Mouse (Mus musculus) lung, postnatal 0 days (tissue): ENCODE results near the gene Fam234a. TPM values are rescaled to one million over a fixed set of nuclear protein-coding genes. Genes with fewer than 3 reads are reported as not detected.

Source experiments
- ATAC-seq: fragments of 200-750 bp; cut with Nextera tagmentation; 2 replicates; pipeline ENCODE4 v1.8.0; 2017; ENCODE audit warnings: moderate library complexity
- DNase-seq: peaks from one replicate; pipeline ENCODE4 v3.0.0-alpha.2; 2016; ENCODE audit warnings: low spot score
- H3K27ac ChIP-seq: fragments of 300-500 bp; sonication (generic); 2 replicates; pipeline ENCODE4 v1.5.1; 2014; ENCODE audit warnings: antibody characterized with exemption, mild to moderate bottlenecking, low read length, mixed read lengths
- H3K27me3 ChIP-seq: fragments of 300-500 bp; sonication (generic); replicated peaks from 2 replicates; pipeline ENCODE4 v1.6.1; 2014; ENCODE audit warnings: low read length, mixed read lengths; ENCODE audit not compliant: insufficient read depth
- H3K36me3 ChIP-seq: fragments of 300-500 bp; sonication (generic); 2 replicates; pipeline ENCODE4 v1.6.1; 2014; ENCODE audit warnings: low read length, mixed read lengths; ENCODE audit not compliant: insufficient read depth
- H3K4me1 ChIP-seq: fragments of 300-500 bp; sonication (generic); 2 replicates; pipeline ENCODE4 v1.6.1; 2014; ENCODE audit warnings: antibody characterized with exemption, low read depth, low read length, mixed read lengths; ENCODE audit not compliant: insufficient read depth
- H3K4me2 ChIP-seq: fragments of 300-500 bp; sonication (generic); replicated peaks from 2 replicates; pipeline ENCODE4 v1.6.1; 2014; ENCODE audit warnings: low read depth, mild to moderate bottlenecking, low read length, moderate library complexity, mixed read lengths
- H3K4me3 ChIP-seq: fragments of 300-500 bp; sonication (generic); 2 replicates; pipeline ENCODE4 v1.5.1; 2014; ENCODE audit warnings: low read depth, low read length
- H3K9ac ChIP-seq: fragments of 300-500 bp; sonication (generic); replicated peaks from 2 replicates; pipeline ENCODE4 v1.6.1; 2014; ENCODE audit warnings: low read depth, mild to moderate bottlenecking
- H3K9me3 ChIP-seq: fragments of 300-500 bp; sonication (generic); 2 replicates; pipeline ENCODE4 v1.6.1; 2016; ENCODE audit warnings: low read length, mixed read lengths
- CTCF ChIP-seq: IDR thresholded peaks from 2 replicates; pipeline ENCODE4 v1.5.1; 2016; ENCODE audit warnings: antibody characterized with exemption, mild to moderate bottlenecking
- EP300 ChIP-seq: IDR thresholded peaks from 2 replicates; pipeline ENCODE4 v1.6.1; 2016; ENCODE audit warnings: antibody characterized with exemption, mild to moderate bottlenecking, control low read depth
- WGBS: fragments of 180-500 bp; shearing (Covaris S2); extraction: QIAGEN DNeasy Blood & Tissue Kit; methylation state at CpG from one replicate; pipeline ENCODE4 v1.1.7; 2014; 5-methylcytosine and 5-hydroxymethylcytosine counted together
- polyA plus RNA-seq: library from polyadenylated mRNA; unstranded; fragments of >200 nt; fragmentation: Nextera tagmentation; extraction: Ambion mirVana; gene quantifications from 2 replicates; pipeline ENCODE4 v1.2.1, GENCODE M21; 2015

The Fam234a gene
- polyA plus RNA-seq, 1 experiment from 2014 or later = 71.2 TPM

DNA sequence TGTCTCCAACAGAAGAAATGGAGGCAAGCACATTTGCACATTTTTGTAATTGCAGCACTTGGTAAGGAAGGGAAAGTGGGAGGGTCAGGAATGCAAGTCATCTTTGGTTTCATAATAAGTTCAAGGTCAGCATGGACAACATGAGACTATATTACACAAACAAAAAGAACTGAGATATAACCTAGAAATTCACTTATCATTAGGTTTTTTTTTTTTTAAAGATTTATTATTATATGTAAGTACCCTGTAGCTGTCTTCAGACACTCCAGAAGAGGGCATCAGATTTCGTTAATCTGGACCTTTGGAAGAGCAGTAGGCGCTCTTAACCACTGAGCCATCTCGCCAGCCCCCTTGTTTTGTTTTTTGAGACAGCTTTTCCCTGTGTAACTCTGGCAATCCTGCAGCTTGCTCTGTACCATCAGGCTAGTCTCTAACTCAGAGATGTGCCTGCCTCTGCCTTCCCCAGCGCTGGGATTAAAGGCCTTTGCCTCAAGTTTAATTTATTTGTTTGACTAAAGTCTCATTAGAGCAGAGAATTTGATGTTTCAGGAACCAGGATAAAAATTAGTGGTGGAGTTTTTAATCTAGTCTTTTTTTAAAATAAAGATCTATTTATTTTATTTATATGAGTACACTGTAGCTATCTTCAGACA, 8.0 kb upstream of the Fam234a start:
- H3K4me3 ChIP-seq = peak overlapping the region; percentile 85
- no peak overlapping the region for H3K27ac ChIP-seq
- peak overlapping the region; percentile 81; the same call in 1 of the 2 replicates for H3K4me2 ChIP-seq
- H3K36me3 ChIP-seq = no peaks in the 10 kb centered on the region; the same call in 1 of the 2 replicates
- no peaks in the 10 kb centered on the region for H3K27me3 ChIP-seq
- WGBS = 58% methylated on average over 4 of the region's 4 CpGs
- DNase-seq (no peak), ATAC-seq (no peak)
- H3K9ac ChIP-seq = no peak overlapping the region
- no peaks in the 10 kb centered on the region for H3K9me3 ChIP-seq
- TF ChIP-seq EP300 (no peak), CTCF (no peak)
- peaks cover 4% of the 10 kb centered on the region; the same call in 1 of the 2 replicates for H3K4me1 ChIP-seq

DNA sequence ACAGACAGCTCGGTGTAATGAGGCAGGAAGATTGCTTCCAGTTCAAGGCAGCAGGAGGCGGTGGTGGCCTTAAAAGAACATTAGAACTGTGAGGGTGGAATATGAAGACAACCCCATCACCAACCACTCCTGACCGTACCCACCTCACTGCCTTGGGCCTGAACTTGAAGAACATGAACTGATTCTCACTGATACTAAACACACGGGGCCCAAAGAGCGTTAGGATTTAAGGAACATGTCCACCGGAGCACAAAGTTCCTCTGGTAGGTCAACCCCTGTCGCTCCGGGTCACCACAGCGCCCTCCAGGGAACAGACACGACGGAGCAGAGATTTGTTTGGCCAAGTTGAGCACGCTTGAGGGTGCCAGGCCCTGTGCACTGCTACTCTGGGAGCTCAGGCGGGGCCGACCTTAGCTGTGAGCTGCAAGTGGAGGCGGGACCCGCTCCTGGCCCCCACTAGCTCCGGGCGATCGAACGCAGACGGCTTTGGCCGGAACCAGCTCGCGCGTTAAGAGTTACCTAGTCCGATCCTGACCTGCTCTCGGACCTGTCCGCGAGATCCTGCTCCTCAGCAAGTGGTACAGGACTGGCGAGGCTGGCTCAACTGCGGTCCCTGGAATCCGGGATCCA, 456 bp downstream of the Fam234a start:
- Histone ChIP-seq H3K4me2 (peak overlapping the region; percentile 61), H3K27ac (peak overlapping the region; percentile 74), H3K27me3 (no peaks in the 10 kb centered on the region), H3K4me1 (peaks cover 3% of the 10 kb centered on the region; the same call in 1 of the 2 replicates), H3K36me3 (no peaks in the 10 kb centered on the region), H3K4me3 (peak overlapping the region; percentile 53), H3K9me3 (no peaks in the 10 kb centered on the region), H3K9ac (no peak overlapping the region; the same call in 1 of the 2 replicates)
- DNase-seq (peak; percentile 84), ATAC-seq (peak; percentile 81)
- under 1% methylated on average over 32 of the region's 32 CpGs for WGBS
- TF ChIP-seq EP300 (no peak), CTCF (peak; percentile 65)

DNA sequence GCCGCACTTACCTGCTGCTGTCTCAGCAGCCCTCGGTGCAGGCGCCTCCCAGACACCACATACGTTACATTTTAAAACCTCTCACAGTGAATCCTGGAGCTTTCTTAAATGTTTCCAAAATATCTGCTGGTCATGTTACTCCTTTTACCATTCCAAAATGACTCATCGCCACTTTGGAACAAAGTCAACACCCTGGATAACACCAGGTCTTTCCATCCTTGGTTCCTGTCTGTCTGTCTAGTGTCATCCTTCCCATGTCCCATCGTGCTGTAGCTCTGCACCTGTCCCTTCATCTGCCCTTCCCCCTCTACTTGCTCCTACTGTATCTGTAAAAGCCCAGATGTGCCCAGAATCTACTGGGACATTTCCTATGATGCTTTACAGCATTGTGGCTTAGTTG, 3.1 kb downstream of the Fam234a start:
- no peaks in the 10 kb centered on the region for H3K9me3 ChIP-seq
- ATAC-seq = no peak

GRCm38 (mm10) chr17:26240120-26240790, 3.8 kb downstream of the Fam234a start:
- 70% methylated on average over 6 of the region's 6 CpGs for WGBS

More for the DNA sequence above, 3.1 kb downstream of the Fam234a start:
- TF ChIP-seq CTCF (no peak), EP300 (no peak)
- Histone ChIP-seq H3K36me3 (no peaks in the 10 kb centered on the region), H3K4me2 (no peak overlapping the region), H3K4me3 (no peak overlapping the region), H3K4me1 (peaks cover 3% of the 10 kb centered on the region; the same call in 1 of the 2 replicates), H3K9ac (no peak overlapping the region), H3K27ac (no peak overlapping the region), H3K27me3 (no peaks in the 10 kb centered on the region)
- 80% methylated on average over 6 of the region's 6 CpGs for WGBS
- DNase-seq = no peak

GRCm38 (mm10) chr17:26239551-26239950, 4.5 kb downstream of the Fam234a start:
- no peak for ATAC-seq

More at GRCm38 (mm10) chr17:26240120-26240790, 3.8 kb downstream of the Fam234a start:
- no peaks in the 10 kb centered on the region for H3K27me3 ChIP-seq
- no peaks in the 10 kb centered on the region for H3K9me3 ChIP-seq
- no peak overlapping the region for H3K9ac ChIP-seq
- peaks cover 3% of the 10 kb centered on the region; the same call in 1 of the 2 replicates for H3K4me1 ChIP-seq
- H3K4me2 ChIP-seq = no peak overlapping the region
- no peaks in the 10 kb centered on the region for H3K36me3 ChIP-seq
- ATAC-seq (no peak), DNase-seq (no peak)
- H3K4me3 ChIP-seq = no peak overlapping the region
- TF ChIP-seq EP300 = no peak
- TF ChIP-seq CTCF = no peak
- H3K27ac ChIP-seq = no peak overlapping the region

GRCm38 (mm10) chr17:26237667-26238066, 6.4 kb downstream of the Fam234a start:
- H3K4me2 ChIP-seq = no peak overlapping the region
- no peak overlapping the region for H3K4me3 ChIP-seq
- ATAC-seq = no peak
- H3K36me3 ChIP-seq = no peaks in the 10 kb centered on the region
- no peaks in the 10 kb centered on the region for H3K27me3 ChIP-seq
- no peak for DNase-seq
- no peak overlapping the region for H3K27ac ChIP-seq
- no peak for TF ChIP-seq CTCF
- TF ChIP-seq EP300 = no peak
- H3K9me3 ChIP-seq = no peaks in the 10 kb centered on the region
- WGBS = 79% methylated on average over 10 of the region's 10 CpGs
- no peak overlapping the region for H3K9ac ChIP-seq
- no peaks in the 10 kb centered on the region for H3K4me1 ChIP-seq

More at GRCm38 (mm10) chr17:26239551-26239950, 4.5 kb downstream of the Fam234a start:
- Histone ChIP-seq H3K36me3 (no peaks in the 10 kb centered on the region), H3K9me3 (no peaks in the 10 kb centered on the region), H3K27me3 (no peaks in the 10 kb centered on the region), H3K4me2 (no peak overlapping the region), H3K4me3 (no peak overlapping the region), H3K9ac (no peak overlapping the region), H3K4me1 (peaks cover 3% of the 10 kb centered on the region; the same call in 1 of the 2 replicates), H3K27ac (no peak overlapping the region)
- DNase-seq = no peak
- TF ChIP-seq CTCF (no peak), EP300 (no peak)
- WGBS = 54% methylated on average over 2 of the region's 2 CpGs
